Mouse (Mus musculus) hindbrain, embryonic 13.5 days (tissue): ENCODE measurements around the gene Tigd3. TPM values are rescaled to one million over a fixed set of nuclear protein-coding genes. Genes with fewer than 3 reads are reported as not detected.

ENCODE experiments used
- ATAC-seq: fragments of 200-750 bp; cut with Nextera tagmentation; 2 replicates; pipeline ENCODE4 v1.8.0; 2017; ENCODE audit warnings: moderate TSS enrichment; ENCODE audit not compliant: low FRiP score
- H3K27ac ChIP-seq: fragments of 300-500 bp; sonication (generic); 2 replicates; pipeline ENCODE4 v1.5.1; 2015; ENCODE audit warnings: inconsistent platforms, mild to moderate bottlenecking, moderate library complexity
- H3K27me3 ChIP-seq: fragments of 300-500 bp; sonication (generic); 2 replicates; pipeline ENCODE4 v1.6.1; 2015; ENCODE audit warnings: mild to moderate bottlenecking, inconsistent platforms
- H3K36me3 ChIP-seq: fragments of 300-500 bp; sonication (generic); 2 replicates; pipeline ENCODE4 v1.6.1; 2015; ENCODE audit warnings: mild to moderate bottlenecking, inconsistent platforms
- H3K4me1 ChIP-seq: fragments of 300-500 bp; sonication (generic); replicated peaks from 2 replicates; pipeline ENCODE4 v1.6.1; 2015; ENCODE audit warnings: inconsistent platforms
- H3K4me2 ChIP-seq: fragments of 300-500 bp; sonication (generic); 2 replicates; pipeline ENCODE4 v1.6.1; 2015; ENCODE audit warnings: inconsistent platforms, mild to moderate bottlenecking, moderate library complexity
- H3K4me3 ChIP-seq: fragments of 300-500 bp; sonication (generic); 2 replicates; pipeline ENCODE4 v1.5.1; 2015; ENCODE audit warnings: mild to moderate bottlenecking, inconsistent platforms
- H3K9ac ChIP-seq: fragments of 300-500 bp; sonication (generic); 2 replicates; pipeline ENCODE4 v1.6.1; 2015; ENCODE audit warnings: mild to moderate bottlenecking, inconsistent platforms
- H3K9me3 ChIP-seq: fragments of 300-500 bp; sonication (generic); 2 replicates; pipeline ENCODE4 v1.6.1; 2016; ENCODE audit warnings: inconsistent platforms
- WGBS: fragments of 180-500 bp; shearing (Covaris S2); methylation state at CpG from one replicate; pipeline ENCODE4 v1.1.7; 2015; 5-methylcytosine and 5-hydroxymethylcytosine counted together
- polyA plus RNA-seq: library from polyadenylated mRNA; unstranded; fragments of >200 nt; fragmentation: Nextera tagmentation; extraction: Ambion mirVana; gene quantifications from 2 replicates; pipeline ENCODE4 v1.2.1, GENCODE M21; 2015

Gene Tigd3
- polyA plus RNA-seq, 1 experiment from 2014 or later: 15.2 TPM

DNA sequence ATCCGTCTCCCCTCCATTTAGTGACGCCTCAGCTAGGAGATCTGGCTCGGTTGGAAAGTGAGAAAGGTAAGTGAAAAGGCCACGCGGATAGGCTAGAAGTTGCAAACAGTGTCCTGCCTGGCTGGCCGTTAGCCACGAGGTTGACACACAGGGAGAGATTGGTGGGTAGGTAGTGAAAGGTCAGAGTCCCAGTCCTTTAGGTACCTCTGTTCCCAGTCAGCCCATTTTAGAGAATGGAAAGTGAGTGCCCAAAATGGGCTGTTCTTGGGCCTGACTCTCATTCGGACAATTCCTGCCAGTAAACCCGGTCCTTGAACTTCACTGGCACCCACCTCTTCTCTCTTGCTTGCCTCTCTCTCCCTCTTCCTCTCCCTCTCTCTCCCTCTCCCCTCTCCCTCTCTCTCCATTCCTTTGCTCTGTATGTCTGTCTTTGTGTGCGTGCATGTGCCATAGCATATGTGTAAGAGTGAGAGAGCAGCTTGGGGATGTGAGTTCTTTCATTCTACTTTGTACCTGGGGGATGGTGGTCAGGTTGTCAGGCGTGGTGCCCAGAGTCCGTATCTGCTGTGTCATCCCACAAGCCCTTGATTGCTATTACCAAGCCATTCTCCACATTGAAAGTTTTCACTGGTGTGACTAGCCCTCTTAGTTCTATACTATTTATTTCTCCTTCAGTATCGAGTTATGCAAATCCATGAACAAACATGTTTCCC lies 19.2 kb upstream of the Tigd3 start, which contains the start of gene Dpf2:
TSS of gene Dpf2 (minus strand) at position 4 of the 713 bp plus-strand sequence.
- H3K27ac ChIP-seq: peak within 1 kb of the TSS; percentile 89
- WGBS: 23% methylated on average over 13 of the region's 13 CpGs
- peak within 1 kb of the TSS; percentile 90 for H3K4me2 ChIP-seq
- no peaks in the 10 kb centered on the region for H3K9me3 ChIP-seq
- ATAC-seq: 0 out of 2 replicates have a peak, but pooled peaks have one; percentile 6
- H3K9ac ChIP-seq: peak within 1 kb of the TSS; percentile 94
- peak within 1 kb of the TSS; percentile 100 for H3K4me3 ChIP-seq
- H3K27me3 ChIP-seq: no peaks in the 10 kb centered on the region
- peaks cover 38% of the 10 kb centered on the region for H3K4me1 ChIP-seq
- peaks cover 24% of the 10 kb centered on the region for H3K36me3 ChIP-seq

DNA sequence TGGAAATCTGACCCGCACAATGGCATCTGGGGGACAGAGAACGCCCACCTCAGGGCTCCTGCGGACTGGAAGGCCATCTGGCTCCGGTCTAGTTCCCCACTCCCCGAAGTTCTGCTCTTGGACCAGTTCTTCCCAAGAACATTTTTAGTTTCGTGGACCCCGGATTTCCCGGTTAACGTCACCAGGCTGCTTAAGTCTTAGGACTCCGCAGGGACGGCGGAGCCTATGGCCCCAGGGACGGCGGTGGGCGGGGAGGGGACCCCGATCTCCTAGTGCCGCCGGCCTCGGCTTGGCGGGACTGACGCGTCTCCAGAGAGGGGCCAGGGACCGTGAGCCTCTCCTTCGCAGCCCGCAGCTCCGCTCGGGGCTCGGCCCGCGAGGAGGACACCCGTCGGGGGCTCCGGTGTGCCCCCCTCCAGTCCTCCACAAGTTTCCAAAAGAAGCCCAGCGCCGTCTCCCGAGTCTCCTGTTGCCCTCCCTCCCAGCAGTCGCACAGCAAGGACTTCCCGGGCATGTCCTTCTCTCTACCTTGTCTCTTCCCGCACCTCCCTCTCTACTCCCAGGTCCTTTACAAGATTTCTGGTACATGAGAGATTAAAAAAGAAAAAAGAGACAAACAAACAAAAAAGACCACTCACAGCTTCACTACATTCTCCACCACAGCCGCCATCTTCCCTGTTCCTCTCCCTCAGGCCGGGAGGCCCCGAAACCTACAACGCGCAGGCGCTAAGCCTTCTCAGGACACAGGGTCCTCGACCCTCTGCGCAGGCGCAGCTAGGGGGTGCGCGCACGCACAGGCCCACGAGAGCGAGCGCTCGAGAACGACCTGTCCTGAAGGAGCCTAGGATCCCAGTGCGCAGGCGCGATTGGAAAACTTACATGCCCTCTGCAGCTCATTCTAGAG lies 18.4 kb upstream of the Tigd3 start:
- Histone ChIP-seq H3K4me1 (peaks cover 38% of the 10 kb centered on the region), H3K36me3 (peaks cover 16% of the 10 kb centered on the region), H3K4me3 (peak overlapping the region; percentile 100), H3K27ac (peak overlapping the region; percentile 89), H3K4me2 (peak overlapping the region; percentile 90), H3K9ac (peak overlapping the region; percentile 94), H3K9me3 (no peaks in the 10 kb centered on the region), H3K27me3 (no peaks in the 10 kb centered on the region)
- peak; percentile 93 for ATAC-seq
- under 1% methylated on average over 59 of the region's 59 CpGs for WGBS

DNA sequence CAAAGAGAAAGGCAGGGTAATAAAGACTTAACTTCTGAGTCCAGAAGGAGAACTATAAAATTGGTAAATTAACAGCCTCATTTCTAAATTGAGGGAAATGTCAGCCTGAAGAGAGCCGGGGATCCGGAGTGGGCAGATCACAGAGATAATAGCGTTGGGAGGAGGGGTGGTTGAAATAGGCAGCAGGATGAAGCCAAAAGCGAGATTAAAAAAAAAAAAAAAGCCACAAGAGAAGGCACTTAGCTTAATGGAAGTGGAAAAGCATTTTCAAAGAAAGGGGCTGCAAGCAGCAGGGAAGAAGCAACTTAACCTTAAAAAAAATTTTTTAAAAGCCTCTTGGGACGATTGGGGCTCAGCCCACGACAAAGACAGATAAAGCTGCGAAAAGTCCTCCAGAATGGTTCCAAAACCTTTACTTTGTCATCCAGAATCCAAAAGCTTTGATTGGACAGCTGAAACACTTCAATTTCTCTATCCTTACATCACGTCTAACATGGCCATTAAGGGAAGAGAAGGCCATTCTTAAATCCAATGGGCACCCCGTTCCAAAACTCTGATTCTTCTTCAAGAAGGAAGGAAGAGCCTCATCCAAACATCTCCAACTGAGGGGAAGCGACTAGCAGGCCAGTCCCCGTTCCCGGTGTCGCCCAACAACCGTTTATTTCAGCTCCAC lies 17.6 kb upstream of the Tigd3 start:
- no peak for ATAC-seq
- WGBS: 9% methylated on average over 14 of the region's 14 CpGs

DNA sequence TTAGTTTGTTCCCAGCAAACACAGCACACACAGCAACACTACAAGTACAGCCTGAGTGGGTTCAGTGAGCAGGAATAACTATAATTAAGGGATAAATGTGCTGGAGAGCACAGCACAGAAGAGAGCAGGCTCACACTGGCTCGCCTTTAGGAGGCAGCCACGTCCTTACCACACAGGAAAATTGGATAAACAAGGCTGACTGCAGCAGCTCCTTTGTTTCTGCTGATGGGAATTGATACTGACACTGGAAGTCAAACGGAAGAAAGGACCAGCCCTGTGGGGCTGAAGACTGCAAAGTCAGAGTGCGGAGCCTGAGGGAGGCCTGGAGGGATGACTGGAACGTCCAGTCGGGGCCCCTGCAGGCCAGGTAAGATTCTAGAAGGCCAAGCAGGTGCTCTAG lies 16.3 kb upstream of the Tigd3 start:
- peak overlapping the region; percentile 84 for H3K27ac ChIP-seq
- H3K27me3 ChIP-seq: no peaks in the 10 kb centered on the region
- H3K9me3 ChIP-seq: no peaks in the 10 kb centered on the region
- ATAC-seq: no peak
- H3K9ac ChIP-seq: peak overlapping the region; percentile 94
- peaks cover 23% of the 10 kb centered on the region for H3K36me3 ChIP-seq
- H3K4me3 ChIP-seq: peak overlapping the region; percentile 100
- H3K4me1 ChIP-seq: peaks cover 38% of the 10 kb centered on the region
- 45% methylated on average over 6 of the region's 6 CpGs for WGBS
- peak overlapping the region; percentile 90 for H3K4me2 ChIP-seq

More for the DNA sequence above, 17.6 kb upstream of the Tigd3 start:
- Histone ChIP-seq H3K27ac (peak overlapping the region; percentile 89), H3K9me3 (no peaks in the 10 kb centered on the region), H3K9ac (peak overlapping the region; percentile 94), H3K27me3 (no peaks in the 10 kb centered on the region), H3K4me3 (peak overlapping the region; percentile 100), H3K4me1 (peaks cover 38% of the 10 kb centered on the region), H3K4me2 (peak overlapping the region; percentile 90), H3K36me3 (peaks cover 16% of the 10 kb centered on the region)

DNA sequence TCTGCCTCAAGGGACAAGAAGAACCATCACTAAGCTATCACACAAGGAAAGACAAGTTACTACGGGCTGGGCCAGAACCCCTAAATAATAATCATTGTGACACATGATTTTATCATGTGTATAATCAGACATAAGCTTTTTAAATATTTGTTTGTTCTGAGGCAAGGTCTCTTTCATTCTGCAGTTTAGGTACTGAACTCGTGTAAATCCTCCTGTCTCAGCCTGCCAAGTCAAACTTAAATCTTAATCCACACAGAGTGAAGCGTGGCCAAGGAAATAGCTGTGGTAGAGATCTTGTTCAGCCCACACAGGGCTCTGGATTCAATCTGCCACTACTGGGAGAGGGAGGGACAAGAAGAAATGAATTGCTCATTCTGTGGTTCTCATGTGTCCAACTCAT lies 13.3 kb upstream of the Tigd3 start:
- no peak overlapping the region for H3K4me3 ChIP-seq
- 89% methylated on average over 3 of the region's 3 CpGs for WGBS
- H3K36me3 ChIP-seq: peaks cover 48% of the 10 kb centered on the region
- no peak overlapping the region for H3K4me2 ChIP-seq
- H3K9ac ChIP-seq: no peak overlapping the region
- no peaks in the 10 kb centered on the region for H3K27me3 ChIP-seq
- peaks cover 29% of the 10 kb centered on the region for H3K4me1 ChIP-seq
- ATAC-seq: no peak
- H3K9me3 ChIP-seq: no peaks in the 10 kb centered on the region
- no peak overlapping the region for H3K27ac ChIP-seq

DNA sequence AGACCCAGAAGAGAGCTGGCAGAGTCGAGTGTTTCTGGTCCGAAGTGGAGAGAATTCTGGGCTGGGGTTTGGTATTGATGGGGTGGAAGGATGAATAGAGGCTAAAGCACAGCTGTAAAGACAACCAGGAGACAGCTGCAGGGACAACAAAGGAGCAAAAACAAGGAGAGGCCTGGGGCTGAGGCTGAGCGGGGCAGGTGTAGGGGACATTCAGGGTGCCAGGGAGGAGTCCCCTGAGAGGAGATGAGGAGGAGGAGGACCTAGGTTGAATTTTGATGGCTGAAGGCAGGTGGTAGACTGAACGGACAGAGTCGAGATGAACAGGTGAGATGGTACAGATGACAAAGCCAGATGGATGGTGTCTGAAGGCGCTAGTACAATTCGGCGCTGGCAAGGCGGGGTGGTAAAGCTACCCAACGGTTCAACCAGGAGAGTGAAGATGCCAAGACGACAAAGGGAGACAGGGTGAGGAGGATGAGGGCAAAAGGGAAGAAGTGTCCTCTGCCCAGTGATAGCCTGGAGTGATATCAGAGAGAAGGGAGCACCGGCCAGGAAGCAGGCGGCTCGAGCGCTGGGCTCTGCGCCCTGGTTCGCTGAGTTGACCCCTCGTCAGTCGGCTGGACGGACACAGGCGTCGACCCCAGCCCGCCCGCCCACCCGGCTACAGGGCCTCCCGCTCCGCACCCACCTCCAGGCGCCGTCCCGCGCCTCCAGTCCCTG lies 507 bp downstream of the Tigd3 start:
- Histone ChIP-seq H3K9me3 (no peaks in the 10 kb centered on the region), H3K4me3 (peak overlapping the region; percentile 66), H3K27me3 (no peaks in the 10 kb centered on the region), H3K4me2 (peak overlapping the region; percentile 70), H3K27ac (peak overlapping the region; percentile 85), H3K4me1 (peaks cover 38% of the 10 kb centered on the region), H3K36me3 (peaks cover 35% of the 10 kb centered on the region), H3K9ac (peak overlapping the region; percentile 93)
- ATAC-seq: peak; percentile 66
- 12% methylated on average over 16 of the region's 31 CpGs for WGBS

DNA sequence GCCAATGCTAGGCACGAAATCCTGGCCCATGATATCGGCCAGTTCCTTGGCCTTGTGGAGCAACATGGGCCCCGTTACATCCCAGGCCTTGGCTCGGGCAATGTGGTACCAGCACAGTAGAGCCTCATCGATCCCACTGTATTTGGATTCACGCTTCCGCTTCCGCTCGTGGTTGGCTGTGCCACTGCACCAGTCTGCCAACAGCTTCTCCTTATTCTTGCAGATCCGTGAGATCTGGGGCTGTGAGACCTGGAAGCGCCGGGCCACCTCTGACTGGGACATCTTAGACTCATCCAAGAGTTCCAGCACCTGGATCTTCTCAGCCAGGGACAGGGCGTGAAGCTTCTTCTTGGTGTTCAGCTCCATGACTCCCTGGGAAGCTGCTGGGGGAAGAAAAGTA lies 1.2 kb downstream of the Tigd3 start:
- Histone ChIP-seq H3K4me2 (peak overlapping the region; percentile 70), H3K27me3 (no peaks in the 10 kb centered on the region), H3K9me3 (no peaks in the 10 kb centered on the region), H3K4me3 (peak overlapping the region; percentile 66), H3K4me1 (peaks cover 38% of the 10 kb centered on the region), H3K27ac (peak overlapping the region; percentile 85; the same call in 1 of the 2 replicates), H3K9ac (peak overlapping the region; percentile 93), H3K36me3 (peaks cover 29% of the 10 kb centered on the region)
- no peak for ATAC-seq
- WGBS: 91% methylated on average over 13 of the region's 13 CpGs

DNA sequence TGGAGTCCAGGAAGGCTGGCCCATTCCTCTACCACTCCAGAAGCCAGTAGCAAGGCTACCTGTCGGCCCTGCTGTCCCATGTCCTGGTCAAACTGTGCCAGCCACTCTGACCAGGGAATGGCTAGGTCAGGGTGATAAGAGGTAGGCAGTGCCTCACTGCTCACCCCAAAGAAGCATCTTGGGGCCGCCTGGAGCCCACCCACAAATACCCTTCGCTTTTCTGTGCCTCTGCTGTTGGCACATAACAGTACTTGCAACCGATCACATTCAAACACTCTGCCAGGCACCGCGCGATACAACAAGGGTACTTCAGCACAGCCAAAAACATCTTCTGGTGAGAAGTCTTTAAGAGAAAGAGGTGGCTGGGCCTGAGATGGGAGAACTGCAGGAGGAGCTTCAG lies 1.7 kb downstream of the Tigd3 start:
- Histone ChIP-seq H3K4me3 (peak overlapping the region; percentile 66; the same call in 1 of the 2 replicates), H3K27me3 (no peaks in the 10 kb centered on the region), H3K27ac (no peak overlapping the region), H3K9me3 (no peaks in the 10 kb centered on the region), H3K36me3 (peaks cover 25% of the 10 kb centered on the region), H3K4me1 (peaks cover 38% of the 10 kb centered on the region), H3K4me2 (peak overlapping the region; percentile 70), H3K9ac (peak overlapping the region; percentile 93; the same call in 1 of the 2 replicates)
- 97% methylated on average over 7 of the region's 7 CpGs for WGBS
- ATAC-seq: no peak

DNA sequence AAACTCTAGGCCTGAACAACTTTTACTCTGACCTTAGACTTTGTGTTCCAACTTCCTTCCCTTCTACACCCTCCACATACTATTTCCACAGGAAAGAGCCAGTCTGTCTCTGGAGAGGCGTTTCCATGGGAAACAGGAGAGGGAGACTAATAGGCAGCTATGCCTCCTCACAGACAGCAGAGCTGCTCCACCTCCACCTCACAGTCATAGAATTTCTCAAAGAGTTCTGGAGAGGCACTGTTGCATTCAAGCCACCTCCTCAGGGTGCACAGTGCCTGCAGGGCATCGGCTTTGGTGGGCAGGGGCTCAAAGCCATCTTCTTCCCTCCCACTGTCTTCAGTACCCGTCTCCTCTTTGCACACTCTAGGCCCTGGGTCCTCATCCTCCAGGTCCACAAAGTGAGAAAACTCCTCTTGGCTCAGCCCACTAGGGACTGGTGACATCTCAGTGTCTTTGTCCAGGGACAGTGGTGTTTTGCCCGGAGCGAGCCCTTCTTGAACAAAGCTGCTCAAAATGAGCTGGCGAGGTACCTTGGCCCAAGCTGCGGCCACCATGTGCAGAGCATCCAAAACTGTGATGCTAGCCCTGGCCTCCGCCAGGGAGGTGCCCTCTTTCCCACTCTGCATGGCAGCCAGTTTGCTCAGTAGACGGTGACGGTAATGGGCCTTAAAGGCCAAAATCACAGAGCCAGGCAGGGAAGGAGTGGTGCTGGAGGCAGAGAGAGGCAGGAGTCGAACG lies 2.3 kb downstream of the Tigd3 start:
- no peak for ATAC-seq
- H3K36me3 ChIP-seq: peaks cover 21% of the 10 kb centered on the region
- no peak overlapping the region; the same call in 1 of the 2 replicates for H3K4me2 ChIP-seq
- peaks cover 38% of the 10 kb centered on the region for H3K4me1 ChIP-seq
- WGBS: 95% methylated on average over 12 of the region's 12 CpGs
- H3K9ac ChIP-seq: peak overlapping the region; percentile 93
- no peak overlapping the region for H3K27ac ChIP-seq
- no peaks in the 10 kb centered on the region for H3K27me3 ChIP-seq
- no peaks in the 10 kb centered on the region for H3K9me3 ChIP-seq
- H3K4me3 ChIP-seq: no peak overlapping the region

DNA sequence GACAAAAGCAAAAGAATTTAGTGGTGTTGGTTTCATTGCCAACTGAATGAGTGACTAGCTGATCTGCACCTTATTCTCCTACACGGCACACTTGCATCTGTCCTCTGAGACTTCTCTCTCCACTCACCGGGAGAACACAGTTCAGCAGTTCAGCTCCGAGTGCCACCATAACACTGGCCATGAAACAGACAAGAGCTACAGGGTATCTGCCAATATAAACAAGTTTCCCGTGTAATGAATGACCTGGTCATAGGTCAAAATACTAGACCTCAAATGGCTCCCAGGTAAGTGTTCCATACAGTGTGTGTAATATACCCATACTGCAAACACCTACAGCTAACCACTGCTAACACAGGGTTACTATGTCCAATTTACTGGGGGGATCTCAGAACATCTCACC lies 4.7 kb downstream of the Tigd3 start:
- WGBS: 70% methylated on average over 4 of the region's 4 CpGs
- H3K4me2 ChIP-seq: no peak overlapping the region
- ATAC-seq: no peak

DNA sequence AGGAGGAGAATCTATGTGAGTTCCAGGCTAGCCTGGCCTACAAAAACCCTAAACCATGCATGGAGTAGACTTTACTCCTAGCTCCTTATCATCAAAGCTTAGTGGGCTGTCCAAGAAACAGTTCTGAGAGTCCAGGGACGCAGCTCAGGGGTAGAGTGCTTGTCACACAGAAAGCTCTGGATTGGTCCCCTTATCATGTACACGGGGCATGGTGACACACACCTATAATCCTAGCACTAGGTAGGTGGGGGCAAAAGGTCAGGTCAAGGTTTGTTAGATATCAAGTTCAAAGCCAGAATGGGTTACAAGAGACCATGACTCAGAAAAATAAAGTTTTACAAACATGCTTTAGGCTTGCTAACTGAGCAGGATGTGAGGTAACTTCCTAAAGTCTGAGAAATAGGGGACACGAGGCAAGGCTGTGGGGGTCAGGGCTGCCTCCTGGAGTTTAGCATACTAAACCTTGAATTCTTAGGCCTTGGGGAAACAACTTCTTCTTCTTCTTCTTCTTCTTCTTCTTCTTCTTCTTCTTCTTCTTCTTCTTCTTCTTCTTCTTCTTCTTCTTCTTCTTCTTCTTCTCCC lies 6.6 kb downstream of the Tigd3 start:
- 91% methylated on average over 3 of the region's 3 CpGs for WGBS
- Histone ChIP-seq H3K27me3 (no peaks in the 10 kb centered on the region), H3K9me3 (no peaks in the 10 kb centered on the region), H3K27ac (no peak overlapping the region), H3K4me1 (peaks cover 18% of the 10 kb centered on the region), H3K36me3 (peaks cover 10% of the 10 kb centered on the region), H3K9ac (no peak overlapping the region), H3K4me2 (no peak overlapping the region), H3K4me3 (no peak overlapping the region)
- no peak for ATAC-seq

More for the DNA sequence above, 4.7 kb downstream of the Tigd3 start:
- no peaks in the 10 kb centered on the region for H3K27me3 ChIP-seq
- H3K9me3 ChIP-seq: no peaks in the 10 kb centered on the region
- no peak overlapping the region for H3K9ac ChIP-seq
- peaks cover 13% of the 10 kb centered on the region for H3K36me3 ChIP-seq
- peaks cover 31% of the 10 kb centered on the region for H3K4me1 ChIP-seq
- H3K27ac ChIP-seq: no peak overlapping the region
- H3K4me3 ChIP-seq: no peak overlapping the region
